Mouse (Mus musculus) CD4-positive, CD25-positive, alpha-beta regulatory T cell, adult 4 months (primary cell): ENCODE data around the gene Ttll11. TPM values are rescaled to one million over a fixed set of nuclear protein-coding genes. Genes with fewer than 3 reads are reported as not detected.

Source experiments
- ATAC-seq: one replicate; pipeline ENCODE4 v1.8.0; 2017
- polyA plus RNA-seq, 2 experiments: library from polyadenylated mRNA; unstranded; fragments of 100-300 nt; shearing (Covaris generic); gene quantifications; one replicate each; pipeline ENCODE4 v1.2.1; 2017

Gene Ttll11
- polyA plus RNA-seq, 2 experiments from 2014 or later = not detected

DNA sequence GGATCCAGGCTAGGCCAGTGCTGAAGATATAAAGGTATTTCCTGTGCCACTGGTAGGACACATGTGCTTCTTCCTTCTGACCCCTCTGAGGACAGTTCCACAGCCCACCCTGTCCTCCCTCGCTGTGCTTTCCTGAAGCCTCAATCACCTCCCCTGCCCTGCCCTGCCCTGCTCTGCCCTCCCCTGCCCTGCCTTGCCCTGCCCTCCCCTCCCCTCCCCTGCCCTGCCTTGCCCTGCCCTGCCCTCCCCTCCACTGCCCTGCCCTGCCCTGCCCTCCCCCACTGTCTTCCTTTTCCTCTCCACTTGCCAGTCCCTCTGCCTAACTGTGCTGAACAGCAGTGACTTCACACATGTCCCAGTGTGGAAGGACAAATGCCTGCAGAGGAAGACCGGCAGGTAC, 160.8 kb downstream of the Ttll11 start:
- no peak for ATAC-seq

DNA sequence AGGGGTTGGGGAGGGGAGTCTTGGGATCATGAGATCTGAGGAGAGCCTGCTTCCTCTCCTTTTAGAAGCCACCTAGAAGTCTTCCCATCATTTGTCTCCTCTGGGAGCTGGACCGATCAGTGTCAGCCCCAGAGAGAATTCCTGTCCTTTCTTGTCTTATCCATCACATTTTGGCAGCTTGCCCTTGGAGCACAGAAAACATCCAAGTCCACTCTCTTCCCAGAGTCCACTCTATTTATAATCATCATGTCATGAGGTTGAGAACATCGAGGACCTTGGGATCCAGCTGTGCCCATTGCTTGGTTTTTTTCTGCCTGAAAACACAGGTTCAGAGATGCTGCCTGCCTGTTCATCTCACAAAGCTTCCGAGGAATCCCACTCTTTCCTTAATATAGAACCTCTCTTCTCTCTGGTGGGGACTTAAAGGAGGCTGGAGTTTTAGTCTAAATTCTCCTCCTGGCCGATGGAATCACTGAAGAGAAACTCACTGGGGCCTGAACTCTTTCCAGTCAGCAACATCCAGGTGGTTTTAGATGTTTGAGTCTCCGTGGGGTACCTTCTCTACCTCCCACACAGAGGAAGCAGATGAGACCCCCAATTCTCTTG, 163.6 kb downstream of the Ttll11 start:
- ATAC-seq = no peak

DNA sequence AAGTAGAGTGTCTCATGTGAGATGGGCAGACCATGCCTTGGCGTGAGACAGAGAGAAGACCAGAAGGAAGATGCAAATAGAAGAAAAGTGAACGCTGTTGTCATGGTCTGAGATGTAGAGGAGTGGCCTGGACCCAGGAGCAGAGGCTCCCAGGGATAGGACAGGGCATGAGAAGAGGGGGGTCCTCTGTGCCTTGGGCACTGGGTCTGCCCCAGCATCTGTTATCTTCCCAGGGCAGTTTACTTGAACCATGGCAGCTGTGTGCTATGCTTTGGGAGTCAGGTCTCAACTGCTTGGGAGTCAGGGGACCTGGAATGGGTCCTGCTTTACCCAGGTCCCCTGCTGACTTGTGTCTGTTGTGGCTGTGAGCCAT, 167.2 kb downstream of the Ttll11 start:
- no peak for ATAC-seq

DNA sequence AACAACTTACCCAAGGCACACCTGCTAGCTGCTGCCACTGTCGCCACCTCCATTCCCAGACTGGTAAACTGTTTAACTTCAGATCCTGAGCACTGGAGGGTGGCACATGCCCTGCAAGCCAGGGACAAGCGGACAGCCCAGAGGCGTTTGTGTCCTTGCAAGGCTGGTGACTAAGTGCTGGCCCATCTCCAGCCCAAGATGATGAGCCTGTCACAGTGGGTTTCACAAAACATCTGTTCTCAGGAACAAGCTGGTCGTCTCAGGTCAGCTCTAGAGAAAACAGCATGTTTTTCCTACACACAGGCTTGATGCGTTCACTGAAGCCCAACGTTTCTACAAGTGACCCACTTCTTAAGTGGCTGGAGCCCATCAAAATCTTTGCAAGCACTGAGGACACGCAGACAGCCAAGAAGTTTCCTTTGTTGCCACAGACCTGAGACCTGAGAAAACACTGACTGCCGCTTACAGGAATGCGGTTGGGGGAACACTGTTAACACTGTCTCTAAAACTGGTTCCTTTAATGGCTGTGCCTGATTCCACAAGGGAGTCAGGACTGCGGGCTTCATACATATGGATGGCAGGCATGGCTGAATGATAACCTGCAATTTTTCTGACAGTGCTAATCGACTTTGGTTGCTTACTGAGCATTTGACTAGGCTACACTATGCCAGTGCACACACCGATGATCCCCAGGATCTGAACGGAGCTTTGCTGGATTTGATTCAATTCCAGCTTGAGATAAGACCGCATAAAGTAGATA, 167.7 kb downstream of the Ttll11 start:
- ATAC-seq = no peak

DNA sequence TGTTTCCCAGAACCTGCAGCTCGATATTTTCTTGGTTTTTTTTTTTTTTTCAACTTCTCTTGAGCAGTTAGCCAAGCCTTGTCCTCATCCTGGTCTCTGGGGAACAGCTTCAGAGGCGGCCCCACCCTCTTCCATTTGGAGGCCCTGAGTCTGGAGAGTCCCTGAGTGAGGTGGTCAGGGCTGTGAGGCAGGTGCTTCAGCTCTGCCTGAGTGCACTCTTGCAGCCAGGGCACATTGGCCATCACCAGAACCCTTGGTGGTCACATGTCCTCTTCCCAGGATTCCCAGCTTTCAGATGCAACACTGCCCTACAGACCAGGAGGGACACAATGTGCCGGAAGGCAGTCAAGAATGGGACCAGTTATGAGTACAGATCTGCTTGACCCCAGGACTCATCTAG, 169.7 kb downstream of the Ttll11 start:
- ATAC-seq = no peak

DNA sequence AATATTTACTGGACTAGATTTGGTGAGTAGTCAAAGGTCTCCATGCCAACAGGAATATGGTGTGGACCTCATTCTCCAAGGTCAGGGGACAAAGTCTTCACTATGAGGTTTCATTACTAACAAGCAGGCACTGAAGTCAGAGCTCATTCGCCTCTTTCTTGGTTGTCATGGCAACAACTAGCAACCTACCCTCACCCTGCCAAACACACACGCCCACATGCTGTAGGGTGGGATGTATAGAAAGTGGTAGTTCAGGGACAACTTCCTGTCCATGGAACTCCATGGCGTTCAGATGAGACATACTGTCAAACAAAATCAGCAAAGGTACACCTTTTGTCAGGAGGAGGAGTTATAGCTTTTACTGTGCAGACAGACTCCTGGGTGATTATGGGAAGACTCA, 170.6 kb downstream of the Ttll11 start:
- ATAC-seq = no peak

DNA sequence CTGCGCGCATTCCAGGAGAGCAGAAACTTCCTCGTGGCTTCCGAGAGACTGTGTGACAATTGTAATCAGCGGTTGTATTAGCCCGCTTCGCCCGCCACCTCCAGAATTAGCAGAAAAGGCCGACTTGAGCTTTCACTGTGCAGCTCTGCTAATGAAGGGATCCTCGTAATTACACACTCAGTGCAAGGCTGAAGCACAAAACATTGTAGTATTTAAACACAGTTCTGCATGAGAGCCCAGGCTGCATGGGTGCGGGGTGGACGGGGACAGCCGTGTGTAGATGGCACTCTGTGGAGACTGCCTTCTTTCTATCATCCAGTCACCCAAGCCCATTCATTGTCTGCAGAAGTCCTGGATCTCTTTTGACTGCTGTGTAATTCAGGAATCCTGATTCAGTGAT, 173.8 kb downstream of the Ttll11 start:
- no peak for ATAC-seq

DNA sequence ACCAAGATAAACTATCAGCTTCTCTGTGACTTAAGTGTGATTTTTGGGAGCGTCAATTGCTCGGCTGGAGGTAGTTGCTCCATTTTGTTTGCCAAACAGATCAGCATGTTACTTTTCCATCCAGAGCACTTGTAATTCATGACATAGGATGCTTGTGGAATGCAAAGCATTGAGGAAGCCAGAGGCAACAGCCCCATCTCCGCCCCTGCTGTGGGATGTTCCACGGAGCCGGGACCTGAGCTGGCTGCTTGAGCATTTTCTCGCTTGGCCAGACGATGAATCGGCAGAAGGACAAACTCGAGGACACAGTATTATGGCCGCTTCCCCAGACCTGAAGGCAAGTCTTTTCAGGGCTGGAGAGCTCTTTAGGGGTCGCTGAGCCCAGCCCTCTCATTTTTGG, 176.6 kb downstream of the Ttll11 start:
- ATAC-seq = no peak

DNA sequence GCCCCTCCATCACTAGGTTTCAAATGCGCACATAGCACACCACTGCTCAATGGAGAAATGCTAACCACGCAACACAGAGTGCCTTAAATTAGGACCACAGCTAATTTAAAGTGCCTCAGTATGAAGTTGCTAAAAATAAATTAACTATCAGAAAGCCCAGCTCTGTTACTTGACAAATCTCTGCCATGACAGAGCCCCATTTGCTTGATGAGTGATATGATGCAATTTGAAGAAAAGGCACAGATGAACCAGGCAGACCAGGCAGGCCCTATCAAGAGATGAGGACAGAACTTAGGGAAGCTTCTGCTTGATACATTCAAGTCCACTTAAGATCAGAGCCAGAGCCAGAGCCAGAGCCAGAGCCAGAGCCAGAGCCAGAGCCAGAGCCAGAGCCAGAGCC, 178.0 kb downstream of the Ttll11 start:
- ATAC-seq = no peak

DNA sequence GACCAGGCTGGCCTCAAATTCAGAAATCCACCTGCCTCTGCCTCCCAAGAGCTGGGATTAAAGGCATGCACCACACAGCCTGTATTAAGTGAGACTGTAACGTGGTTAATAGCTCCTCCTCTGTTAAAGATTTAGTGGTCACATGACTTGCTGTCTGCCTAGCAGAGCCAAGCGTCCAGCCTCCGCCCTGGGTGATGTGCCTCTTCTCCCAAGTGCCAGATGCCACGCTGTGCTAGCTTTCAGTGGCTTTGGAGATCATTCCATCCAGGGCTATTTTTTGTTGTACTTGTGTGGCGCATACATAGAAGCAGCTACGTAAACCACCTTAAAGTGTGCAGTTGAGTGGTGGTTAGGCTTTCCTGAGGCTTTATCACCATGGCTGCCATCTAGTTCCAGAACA, 180.6 kb downstream of the Ttll11 start:
- ATAC-seq = no peak

DNA sequence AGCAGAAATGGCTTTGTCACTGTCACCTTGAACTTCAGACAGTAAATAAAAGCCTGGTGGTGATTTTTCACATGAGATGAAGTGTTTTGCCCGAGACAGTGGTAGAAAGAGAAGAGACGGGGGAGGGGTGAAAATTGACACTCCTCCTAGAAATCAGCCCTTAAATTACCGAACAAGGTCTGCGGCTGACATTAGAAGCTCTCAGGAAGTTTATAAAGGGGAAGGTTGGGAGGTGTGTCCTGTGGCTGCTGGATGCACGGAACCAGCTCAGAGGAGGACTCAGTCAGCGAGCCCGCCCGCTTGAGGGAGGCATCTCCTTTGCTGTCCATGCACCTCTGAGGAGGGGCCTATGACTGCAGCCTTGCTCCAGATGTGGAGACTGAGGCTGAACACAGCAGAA, 181.7 kb downstream of the Ttll11 start:
- no peak for ATAC-seq

DNA sequence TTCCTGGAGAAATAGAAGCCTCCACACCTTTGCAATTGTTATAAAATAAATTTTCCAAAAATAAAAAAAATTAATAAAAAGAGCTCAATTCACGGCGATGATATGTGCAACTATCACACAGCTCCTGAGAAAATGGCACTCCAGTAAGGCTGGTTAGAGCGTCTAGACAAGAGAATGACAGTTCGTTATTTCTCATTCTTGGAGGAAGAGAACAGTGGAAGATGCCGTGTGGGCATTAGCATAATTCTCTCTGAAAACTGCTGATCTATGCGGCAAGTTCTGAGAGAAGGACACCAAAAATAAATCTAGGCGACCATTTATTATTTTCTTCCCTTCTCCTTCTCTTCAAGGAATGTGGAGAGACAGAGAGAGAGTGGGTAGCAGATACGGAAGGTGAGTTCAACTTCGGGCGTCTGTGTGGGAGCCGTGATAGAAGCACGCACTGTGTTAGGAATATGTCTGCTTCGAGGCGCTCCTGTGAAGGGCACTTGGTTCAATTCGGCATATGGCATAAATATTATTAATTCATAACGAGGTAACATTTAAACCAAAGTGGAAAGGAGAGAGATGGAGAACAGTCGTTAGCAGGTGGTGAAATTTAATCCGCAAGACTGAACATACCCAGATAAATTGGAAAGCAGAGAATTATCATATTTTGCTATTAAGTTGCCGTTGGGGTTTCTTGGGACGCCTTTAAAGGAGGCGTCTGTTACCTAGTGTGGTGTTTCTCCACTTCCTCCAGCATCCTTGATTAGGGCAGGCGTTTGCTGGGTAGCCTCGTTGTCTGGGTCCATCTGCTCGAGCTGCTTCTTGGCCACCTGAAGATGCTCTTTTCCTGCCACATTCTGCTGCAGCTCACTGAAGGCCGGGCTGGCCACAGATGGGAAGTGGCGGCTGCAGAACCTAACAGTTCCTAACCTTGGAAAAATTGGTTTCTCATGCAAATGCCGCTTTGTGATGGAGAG, 190.1 kb downstream of the Ttll11 start:
- ATAC-seq = no peak

DNA sequence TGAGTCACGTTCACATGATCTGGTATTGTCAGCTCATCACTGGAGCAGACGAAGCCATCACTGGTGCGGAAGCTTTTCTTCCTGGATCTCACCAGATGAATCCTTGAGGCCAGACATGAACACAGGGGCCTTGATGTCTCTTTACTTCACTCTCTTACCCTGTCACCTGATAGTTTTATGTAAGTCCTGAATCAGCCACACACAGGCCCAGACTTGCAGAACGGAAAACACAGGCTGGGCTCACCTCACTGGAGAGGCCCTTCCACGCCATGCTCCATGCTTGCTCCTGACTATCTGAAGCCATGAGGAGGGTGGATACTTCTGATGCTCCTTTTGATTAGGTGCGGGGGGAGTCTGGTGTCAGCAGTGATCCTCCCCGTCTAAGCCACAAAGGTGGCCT, 193.8 kb downstream of the Ttll11 start:
- no peak for ATAC-seq

DNA sequence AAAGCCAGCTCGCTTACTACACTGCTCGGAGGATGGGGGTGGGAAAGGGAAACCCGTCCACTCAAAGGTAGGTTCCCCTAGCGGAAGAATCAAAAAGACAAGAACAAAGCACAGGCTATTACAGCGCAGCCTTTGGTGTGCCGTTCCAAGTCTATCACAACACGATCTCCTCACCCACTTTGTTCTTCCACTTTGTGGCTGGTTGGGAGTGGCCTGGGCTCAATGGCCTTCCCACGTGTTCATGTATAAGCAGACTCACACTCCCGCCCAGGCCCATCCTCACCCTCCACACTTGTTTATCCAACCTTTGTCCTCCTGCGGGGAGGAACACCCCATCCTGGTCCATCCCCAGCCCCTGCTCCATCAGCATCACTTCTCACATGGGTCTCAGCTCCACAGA, 196.3 kb downstream of the Ttll11 start:
- ATAC-seq = no peak

DNA sequence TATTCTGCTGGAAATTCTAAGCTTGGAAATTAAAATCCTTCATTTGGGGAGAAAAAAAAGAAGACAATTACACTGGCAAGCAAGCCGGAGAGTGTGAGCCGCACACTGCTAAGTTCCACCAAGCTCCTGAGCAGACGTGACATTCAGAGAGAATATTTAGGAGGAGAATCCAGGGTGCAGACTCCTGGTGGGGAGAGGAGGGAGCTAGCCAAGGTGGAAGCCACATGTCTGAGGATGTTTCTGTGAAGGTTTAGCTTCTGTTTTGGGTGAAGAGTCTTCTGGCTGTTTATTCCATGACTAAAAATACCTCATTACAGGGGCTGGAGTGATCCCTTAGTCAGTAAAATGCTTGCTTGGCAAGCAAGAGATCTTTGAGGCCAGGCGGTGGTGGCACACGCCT, 200.4 kb downstream of the Ttll11 start:
- no peak for ATAC-seq

DNA sequence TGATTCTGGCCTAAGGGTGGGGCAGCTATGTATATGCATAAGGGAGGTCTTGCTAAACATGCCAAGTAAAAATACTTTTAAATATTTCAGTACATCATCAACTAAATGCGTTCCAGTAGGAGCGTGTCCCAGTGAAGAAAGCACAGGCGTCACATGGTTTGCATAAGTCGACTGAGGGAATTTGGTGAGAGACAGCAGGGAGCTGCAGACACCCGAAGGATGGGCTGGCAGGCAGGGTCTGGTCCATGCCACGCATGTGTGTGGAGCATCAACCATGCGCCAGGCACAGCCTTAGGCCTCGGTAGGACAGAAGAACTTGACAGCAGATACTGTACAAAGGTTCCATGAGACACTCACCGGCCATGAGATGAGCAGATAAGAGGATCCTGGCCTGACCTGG, 202.8 kb downstream of the Ttll11 start:
- no peak for ATAC-seq

DNA sequence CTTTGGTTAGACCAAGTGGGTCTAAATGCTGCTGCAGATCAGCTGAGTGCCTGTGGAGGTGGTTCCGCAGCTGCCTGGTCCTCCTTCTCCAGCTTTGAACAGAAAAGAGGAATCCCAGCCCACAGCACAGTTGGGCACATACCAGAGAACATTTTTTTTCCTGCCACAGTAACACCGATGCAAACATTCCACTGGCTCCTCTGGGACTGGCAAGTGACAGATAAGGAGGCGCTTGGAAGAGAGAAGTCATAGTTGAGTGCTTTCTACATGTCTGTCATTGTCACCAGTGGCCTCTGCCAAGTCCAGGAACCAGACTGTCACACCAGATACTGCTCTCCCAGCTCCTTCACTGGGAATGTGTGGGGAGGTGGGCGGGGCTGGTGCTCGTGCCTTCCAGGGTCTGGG, 204.1 kb downstream of the Ttll11 start:
- no peak for ATAC-seq

DNA sequence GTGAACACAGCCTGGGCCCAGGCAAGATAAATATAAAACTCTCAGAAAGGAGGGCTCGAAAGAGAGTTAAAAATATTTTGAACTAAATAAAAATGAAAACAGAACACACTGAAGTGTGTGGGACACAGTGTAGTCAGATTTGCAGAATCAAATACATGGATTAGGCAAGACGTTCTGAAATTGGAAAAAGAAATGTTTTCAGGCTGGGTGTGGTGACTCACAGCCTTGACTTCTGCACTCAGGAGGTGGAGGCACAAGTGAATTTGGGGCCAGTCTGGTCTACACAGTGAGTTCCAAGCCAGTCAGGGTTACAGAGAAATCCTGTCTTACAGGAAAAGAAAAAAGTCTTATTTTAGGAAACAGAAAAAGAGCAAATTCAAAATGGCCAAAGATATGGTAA, 209.2 kb downstream of the Ttll11 start:
- ATAC-seq = no peak

DNA sequence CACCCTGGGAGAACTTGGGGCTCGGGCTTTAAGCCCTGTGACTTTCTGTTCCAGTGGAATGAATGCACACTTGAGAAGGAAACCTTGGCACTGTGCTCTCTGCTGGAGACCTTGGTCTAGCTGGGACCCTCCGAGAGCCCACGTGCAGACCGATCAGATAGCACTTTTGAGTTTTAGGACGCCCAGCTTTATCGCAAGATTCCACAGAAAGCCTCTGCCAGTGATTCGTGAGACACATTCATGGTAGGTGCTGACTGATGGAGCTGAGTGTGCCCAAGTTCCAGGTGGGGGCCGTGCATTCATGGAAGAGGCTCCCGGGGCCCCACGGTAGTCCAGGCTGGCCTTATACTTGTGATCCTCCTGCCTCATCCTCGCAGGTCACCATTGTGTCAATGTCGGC, 210.3 kb downstream of the Ttll11 start:
- ATAC-seq = no peak

DNA sequence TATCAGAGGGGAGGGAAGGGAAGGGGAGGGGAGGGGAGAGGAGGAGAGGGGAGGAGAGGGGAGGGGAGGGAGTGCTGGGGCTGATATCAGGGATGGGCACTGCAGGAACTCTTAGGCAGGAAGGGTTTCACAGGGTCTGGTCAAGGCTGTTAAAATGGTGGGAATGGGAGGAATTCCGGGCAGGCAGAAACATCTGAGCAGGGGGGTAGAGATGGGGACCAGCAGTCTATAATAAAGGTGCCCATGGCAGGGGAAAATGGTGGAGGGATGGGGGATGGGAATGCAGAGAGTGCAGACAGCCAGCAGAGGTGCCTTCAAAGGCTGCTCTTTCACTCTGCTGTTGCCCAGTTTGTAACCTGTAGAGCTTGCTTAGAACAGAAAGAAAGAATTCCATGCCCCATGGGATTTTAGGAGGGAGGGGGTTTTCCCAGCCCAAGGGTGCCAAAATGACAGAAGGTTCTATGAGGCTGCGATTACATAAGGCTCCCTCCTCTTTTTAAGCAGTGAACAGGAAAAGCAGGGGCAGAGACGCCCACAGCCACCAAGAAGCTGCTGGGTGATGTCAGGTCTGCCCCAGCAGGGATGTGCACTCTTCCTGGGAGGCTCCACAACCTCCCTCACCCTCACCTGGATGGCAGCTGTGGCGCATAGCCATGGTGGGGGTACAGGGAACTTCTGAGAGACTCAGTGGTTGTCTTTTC, 211.0 kb downstream of the Ttll11 start:
- no peak for ATAC-seq

DNA sequence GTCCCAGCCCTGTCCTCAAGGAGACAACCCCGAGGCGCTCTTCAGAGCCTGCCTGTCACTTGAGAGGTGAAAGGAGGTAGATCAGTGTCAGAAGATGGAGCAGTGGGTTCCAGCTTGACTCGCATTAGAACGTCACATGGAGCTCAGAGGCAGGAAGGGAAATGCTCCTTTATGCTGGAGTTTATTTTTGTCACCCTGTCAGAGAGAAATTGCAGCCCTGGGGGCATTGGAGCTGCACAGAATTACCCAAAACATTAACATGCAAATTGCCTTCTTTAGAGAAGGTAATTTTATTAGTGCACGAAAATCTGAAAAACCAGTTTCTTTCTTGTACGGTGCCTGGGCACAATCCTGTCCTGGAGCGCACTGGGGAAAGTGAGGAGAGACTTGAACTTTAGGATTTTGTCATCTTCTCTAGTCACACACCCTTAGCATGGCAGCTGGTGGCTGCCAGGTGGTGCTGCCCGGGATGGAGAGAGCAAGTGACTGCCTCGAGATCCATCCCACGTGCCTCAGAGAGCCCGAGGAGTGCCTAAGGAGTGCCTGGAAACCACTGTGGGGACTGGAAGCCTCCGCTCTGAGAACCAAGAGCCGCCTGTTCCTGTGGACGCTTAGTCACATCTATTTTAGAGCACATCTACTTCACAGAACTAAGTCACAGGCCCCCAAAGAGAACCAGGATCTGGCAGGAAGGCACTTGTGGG, 211.7 kb downstream of the Ttll11 start:
- no peak for ATAC-seq

DNA sequence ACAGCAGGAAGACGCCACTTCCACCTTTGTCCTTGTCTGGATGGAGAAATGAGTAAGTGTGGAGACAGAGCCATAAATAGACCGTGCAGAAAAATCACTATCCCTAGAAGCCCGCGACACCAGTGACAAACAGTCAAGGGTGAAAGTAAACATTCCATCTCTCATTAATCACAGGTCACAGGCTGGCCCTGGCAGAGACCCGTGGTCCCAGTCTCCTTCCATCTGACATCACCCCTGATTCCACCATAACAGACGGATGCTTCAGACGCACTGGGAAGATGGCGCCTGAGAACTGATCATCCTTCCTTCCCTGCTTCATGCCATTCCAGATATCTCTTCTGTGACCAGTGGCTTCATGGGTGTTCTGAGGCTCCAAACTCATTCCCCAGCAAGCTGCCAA, 215.4 kb downstream of the Ttll11 start:
- no peak for ATAC-seq
